Mouse (Mus musculus) liver (tissue): ENCODE data around the gene Grn.

Source experiments
- DNase-seq: peaks from one replicate; pipeline ENCODE4 v3.0.0-alpha.2; 2020; ENCODE audit warnings: mixed read lengths

Grn gene

GRCm38 (mm10) chr11:102481779-102482178, 51.7 kb downstream of the Grn start:
- no peak for DNase-seq
